Comparison of ENCODE assay signal across 29 mouse cellular contexts in genomic region chr6:140089855-140090254, GRCm38 (mm10). TPM values are rescaled to one million over a fixed set of nuclear protein-coding genes. Genes with fewer than 3 reads are reported as not detected.
"Had no signal": no experiment of that assay in that cellular context is flagged by ENCODE, and none has a peak within 500 bp of the region (broad histone marks: within the 10 kb centered on the region; RNA-seq: fewer than 3 reads in every experiment).

No protein-coding gene starts in this region.

- DNase-seq: gastrocnemius, postnatal 14 days; gastrocnemius, postnatal 36 days; heart, adult 11 months; heart, adult 2 months; heart, postnatal 14 days; heart, postnatal 36 days; kidney, adult 11 months; kidney, adult 2 months; kidney, adult 9 months; kidney, postnatal 14 days; kidney, postnatal 36 days; layer of hippocampus, adult 9-11 months; layer of hippocampus, postnatal 36 days; left cerebral cortex, postnatal 4 days had no signal

- H3K27me3 ChIP-seq: heart, embryonic 13.5 days; heart, embryonic 15.5 days; hindbrain, embryonic 13.5 days; hindbrain, embryonic 15.5 days; kidney, embryonic 15.5 days; limb, embryonic 13.5 days; limb, embryonic 15.5 days; liver, embryonic 12.5 days had no signal

- H3K9me3 ChIP-seq: heart, embryonic 13.5 days; heart, embryonic 15.5 days; hindbrain, embryonic 13.5 days; hindbrain, embryonic 15.5 days; kidney, embryonic 15.5 days; limb, embryonic 13.5 days; limb, embryonic 15.5 days; liver, embryonic 12.5 days had no signal

- H3K4me2 ChIP-seq: heart, embryonic 11.5 days; heart, embryonic 13.5 days; heart, embryonic 15.5 days; hindbrain, embryonic 13.5 days; hindbrain, embryonic 15.5 days; kidney, embryonic 15.5 days; limb, embryonic 13.5 days; limb, embryonic 15.5 days; liver, embryonic 12.5 days had no signal

- H3K36me3 ChIP-seq: heart, embryonic 13.5 days; heart, embryonic 15.5 days; hindbrain, embryonic 13.5 days; hindbrain, embryonic 15.5 days; kidney, embryonic 15.5 days; limb, embryonic 13.5 days; limb, embryonic 15.5 days; liver, embryonic 12.5 days had no signal

- H3K9ac ChIP-seq: heart, embryonic 13.5 days; heart, embryonic 15.5 days; hindbrain, embryonic 13.5 days; hindbrain, embryonic 15.5 days; kidney, embryonic 15.5 days; limb, embryonic 13.5 days; limb, embryonic 15.5 days; liver, embryonic 12.5 days had no signal

- H3K4me3 ChIP-seq: heart, adult 2 months; heart, embryonic 13.5 days; heart, embryonic 15.5 days; hindbrain, embryonic 13.5 days; hindbrain, embryonic 15.5 days; kidney, embryonic 15.5 days; limb, embryonic 13.5 days; limb, embryonic 15.5 days; liver, embryonic 12.5 days had no signal

- ATAC-seq: hindbrain, postnatal 0 days; liver, embryonic 12.5 days had no signal

- H3K27ac ChIP-seq: heart, adult 2 months; heart, embryonic 13.5 days; heart, embryonic 15.5 days; hindbrain, embryonic 13.5 days; hindbrain, embryonic 15.5 days; hindbrain, postnatal 0 days; kidney, embryonic 15.5 days; kidney, postnatal 0 days; limb, embryonic 13.5 days; limb, embryonic 15.5 days; liver, embryonic 12.5 days had no signal

- H3K4me1 ChIP-seq: heart, embryonic 15.5 days; hindbrain, embryonic 13.5 days; hindbrain, embryonic 15.5 days; kidney, embryonic 15.5 days; limb, embryonic 13.5 days; limb, embryonic 15.5 days; liver, embryonic 12.5 days had no signal

RNA-seq across cellular contexts. Expression of gene Plcz1, which starts 48.6 kb away (rescaled TPM):
- polyA plus RNA-seq: heart, embryonic 13.5 days; heart, embryonic 15.5 days; heart, postnatal 0 days; hindbrain, embryonic 11.5 days; kidney, adult 2 months; kidney, embryonic 15.5 days; large intestine, adult 2 months; limb, embryonic 13.5 days; limb, embryonic 15.5 days; liver, adult 2 months; liver, embryonic 12.5 days had no signal

RNA-seq across cellular contexts. Expression of gene Capza3, which starts 48.8 kb away (rescaled TPM):
- polyA plus RNA-seq: heart, adult 2 months; heart, embryonic 11.5 days; heart, embryonic 13.5 days; heart, embryonic 15.5 days; heart, postnatal 0 days; hindbrain, embryonic 11.5 days; hindbrain, embryonic 13.5 days; hindbrain, embryonic 15.5 days; hindbrain, postnatal 0 days; kidney, adult 2 months; kidney, embryonic 15.5 days; kidney, postnatal 0 days; large intestine, adult 2 months; limb, embryonic 13.5 days; limb, embryonic 15.5 days; liver, adult 2 months; liver, embryonic 12.5 days had no signal
